Mouse (Mus musculus): Measurements from ENCODE around the gene Cdon.

Cdon gene

DNA sequence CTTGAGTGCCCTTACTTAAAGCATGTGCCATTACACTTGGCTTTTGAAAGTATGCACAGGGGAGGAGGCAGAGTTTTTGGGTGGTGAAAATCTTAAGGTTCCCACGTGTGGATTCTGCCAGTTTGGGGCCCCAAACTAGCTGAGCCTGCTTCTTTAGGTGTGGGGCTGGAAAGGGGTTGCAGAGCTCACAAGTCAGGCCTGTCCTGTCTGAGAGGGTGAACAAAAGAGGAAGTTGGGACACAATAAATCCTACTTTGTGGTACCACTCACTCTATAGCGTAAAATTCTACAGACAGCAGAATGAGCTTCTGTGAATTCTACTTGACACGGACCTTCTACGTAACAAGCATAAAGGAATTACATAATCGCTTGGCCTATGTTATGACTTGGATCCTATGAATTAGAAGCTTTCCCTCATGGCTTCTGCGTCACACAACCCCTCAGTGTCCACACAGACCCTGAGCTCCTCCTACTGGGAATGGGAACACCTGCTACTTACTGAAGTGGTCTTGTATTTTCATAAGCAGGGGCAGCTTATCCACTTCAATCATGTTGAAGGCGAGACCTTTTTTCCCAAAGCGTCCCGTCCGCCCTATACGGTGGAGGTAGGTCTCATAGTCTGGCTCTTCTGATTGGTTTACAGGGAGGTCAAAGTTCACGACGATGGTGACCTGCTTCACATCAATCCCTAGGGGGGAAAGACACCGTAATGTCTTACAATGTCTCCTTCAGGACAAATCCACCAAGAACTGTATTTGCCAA is 122.4 kb downstream of the Cdon start:
- no peak for DNase-seq

DNA sequence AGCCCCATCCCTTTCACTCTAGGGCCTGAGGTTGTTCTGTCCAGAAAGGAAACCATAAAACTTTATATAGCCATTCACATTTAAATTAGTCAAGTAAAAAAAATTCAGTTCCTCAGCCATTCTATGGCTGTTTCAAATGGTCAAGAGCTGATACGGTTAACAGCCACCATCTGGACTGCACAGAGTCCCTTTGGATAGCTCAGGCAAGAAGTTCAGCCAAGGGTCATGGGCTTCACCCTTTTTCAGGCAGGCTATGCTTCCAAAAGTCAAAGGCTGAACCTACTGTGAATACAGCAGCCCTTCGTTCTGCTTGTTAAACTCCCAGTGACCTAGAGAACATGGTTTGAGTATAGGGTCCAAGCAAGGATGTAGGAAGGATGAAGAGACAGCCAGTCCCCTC is 123.7 kb downstream of the Cdon start:
- no peak for DNase-seq

DNA sequence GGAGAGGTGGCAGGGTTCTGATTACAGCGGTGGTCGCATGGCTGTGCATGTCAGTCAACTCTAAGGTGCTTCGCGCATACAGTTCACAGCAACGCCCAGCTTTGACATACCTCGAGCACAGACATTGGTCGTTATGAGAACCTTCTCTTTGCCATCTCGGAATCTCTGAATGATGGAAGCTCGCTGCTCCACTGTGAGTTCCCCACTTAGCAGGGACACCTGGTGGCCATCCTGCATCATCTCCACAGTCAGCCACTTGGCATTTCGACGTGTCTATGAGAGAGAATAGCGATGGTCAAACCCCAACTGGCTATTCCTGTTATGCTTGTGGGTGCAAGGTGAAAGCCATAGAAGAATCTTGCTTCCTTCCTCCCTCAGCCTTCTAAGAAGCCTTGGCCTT is 124.8 kb downstream of the Cdon start:
- DNase-seq: no peak

DNA sequence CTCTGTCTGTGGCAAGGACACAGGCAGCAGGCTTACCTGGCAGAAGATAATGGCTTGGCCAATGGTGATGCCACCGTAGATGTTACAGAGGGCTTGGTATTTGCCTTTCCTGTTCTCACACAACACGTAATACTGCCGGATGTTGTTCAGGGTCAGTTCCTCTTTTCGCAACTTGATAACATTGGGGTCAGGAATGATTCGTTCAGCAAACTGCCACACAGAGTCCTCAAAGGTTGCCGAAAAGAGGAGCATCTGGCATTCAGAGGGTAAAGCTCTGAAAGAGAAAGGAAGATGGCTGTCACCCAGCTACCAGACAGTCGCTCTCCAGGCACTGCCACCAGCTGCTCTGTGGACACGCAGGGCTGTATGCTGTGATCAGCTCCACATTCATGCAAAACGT is 125.8 kb downstream of the Cdon start:
- DNase-seq: no peak

DNA sequence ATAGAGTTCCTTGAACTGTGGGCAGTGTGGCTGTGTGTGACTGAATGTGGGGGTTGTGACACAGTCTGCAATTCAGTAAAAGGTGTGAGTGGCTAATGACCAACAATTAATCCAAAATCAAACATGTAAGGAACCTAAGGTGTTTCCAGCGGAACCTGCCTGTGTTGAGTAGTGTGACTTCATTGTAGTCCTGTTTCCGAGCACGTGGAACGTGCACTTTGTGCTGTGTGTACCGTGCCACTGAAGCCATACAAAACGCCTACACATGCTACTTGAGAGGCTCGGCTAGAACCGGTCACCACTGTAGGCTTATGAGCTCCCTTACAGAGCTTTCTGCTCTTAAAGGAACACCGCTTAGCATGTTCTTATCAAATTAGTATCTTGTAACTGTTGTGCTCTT is 127.5 kb downstream of the Cdon start:
- DNase-seq: no peak

DNA sequence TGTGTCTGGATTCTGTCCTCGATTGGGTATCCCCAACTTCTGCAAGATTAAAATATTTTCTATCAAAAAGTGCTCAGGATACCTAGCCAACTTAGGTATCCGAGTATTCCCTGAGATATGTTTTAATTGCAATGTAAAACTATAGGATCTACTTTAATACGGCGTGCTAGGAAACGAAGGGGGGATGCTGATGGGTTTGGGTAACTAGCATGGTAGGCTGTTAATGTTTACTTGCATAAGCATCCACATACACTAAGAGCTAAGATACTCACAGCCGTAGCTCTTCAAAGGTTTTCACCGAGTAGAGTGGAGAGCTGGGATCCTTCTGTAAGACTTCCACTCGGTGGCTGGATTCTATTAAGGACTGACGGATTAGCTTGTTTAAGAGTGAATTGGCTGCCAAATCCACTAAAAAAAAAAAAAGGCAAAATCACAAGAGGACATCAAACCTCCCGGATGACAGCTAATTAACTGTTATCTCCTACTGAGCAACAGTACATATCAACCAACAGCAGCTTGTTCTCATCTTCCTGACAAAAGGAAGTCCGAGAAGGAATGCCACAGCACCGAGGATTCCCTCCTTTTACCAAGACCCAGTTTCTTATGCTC is 135.7 kb downstream of the Cdon start:
- no peak for DNase-seq

Data from retina, postnatal 1 day (tissue).